Mouse (Mus musculus) kidney, adult 2 months (tissue): ENCODE data around the gene Kctd5. TPM values are rescaled to one million over a fixed set of nuclear protein-coding genes. Genes with fewer than 3 reads are reported as not detected.

Experiments
- DNase-seq: peaks from one replicate; pipeline ENCODE4 v3.0.0; 2021
- H3K27ac ChIP-seq: fragments of 200-500 bp; 2 replicates; pipeline ENCODE4 v1.5.1; 2012; ENCODE audit warnings: low read depth, low read length, control low read depth, inconsistent platforms; ENCODE audit not compliant: insufficient read depth
- H3K27me3 ChIP-seq: fragments of 200-500 bp; replicated peaks from 2 replicates; pipeline ENCODE4 v1.6.1; 2012; ENCODE audit warnings: mild to moderate bottlenecking, moderate library complexity, low read length, inconsistent platforms; ENCODE audit not compliant: control insufficient read depth, insufficient read depth
- H3K36me3 ChIP-seq: fragments of 200-500 bp; 2 replicates; pipeline ENCODE4 v1.6.1; 2012; ENCODE audit warnings: mild to moderate bottlenecking, moderate library complexity, low read length, inconsistent platforms; ENCODE audit not compliant: control insufficient read depth, insufficient read depth
- H3K4me1 ChIP-seq: fragments of 200-500 bp; 2 replicates; pipeline ENCODE4 v1.6.1; 2011; ENCODE audit warnings: low read length; ENCODE audit not compliant: control insufficient read depth, insufficient read depth
- H3K4me3 ChIP-seq: fragments of 200-500 bp; 2 replicates; pipeline ENCODE4 v1.5.1; 2011; ENCODE audit warnings: mild to moderate bottlenecking, low read depth, low read length, control low read depth; ENCODE audit not compliant: insufficient read depth
- CTCF ChIP-seq: fragments of 200-500 bp; conservative IDR thresholded peaks from 2 replicates; pipeline ENCODE4 v1.5.1; 2011; ENCODE audit warnings: low read depth, mild to moderate bottlenecking, control low read depth, low read length, moderate library complexity, mixed read lengths; ENCODE audit not compliant: insufficient read depth, insufficient read length
- POLR2A ChIP-seq: fragments of 200-500 bp; IDR thresholded peaks from one replicate; pipeline ENCODE4 v1.6.1; 2011; ENCODE audit warnings: low read depth, low read length, control low read depth
- WGBS: fragments of 180-500 bp; shearing (Covaris S2); methylation state at CpG from one replicate; pipeline ENCODE4 v1.1.7; 2018; 5-methylcytosine and 5-hydroxymethylcytosine counted together
- polyA plus RNA-seq: library from polyadenylated mRNA; depleted of rRNA; stranded (reverse); fragments of >200 nt; gene quantifications from 2 replicates; pipeline ENCODE4 v1.2.3, GENCODE M21; 2012; rRNA removed

Kctd5 gene
- polyA plus RNA-seq, 1 experiment, result 16.1 TPM

DNA sequence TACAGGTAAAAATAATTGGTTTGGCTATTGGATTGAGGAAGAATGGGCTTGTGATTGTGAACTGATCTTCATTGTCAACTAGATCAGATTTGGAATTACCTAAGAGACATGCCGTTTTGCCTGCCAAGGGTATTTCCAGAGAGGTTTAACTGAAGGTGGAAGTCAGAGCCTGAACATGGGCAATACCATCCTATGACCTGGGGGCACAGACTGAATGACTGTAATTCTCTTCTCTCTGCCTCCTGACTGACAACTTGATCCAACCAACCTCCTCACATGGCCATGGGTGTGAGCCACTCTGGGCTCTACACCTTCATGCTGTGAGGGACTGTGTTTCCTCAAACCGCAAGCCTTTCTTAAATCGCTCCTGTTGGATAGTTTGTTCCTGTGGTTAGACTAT, 68.2 kb downstream of the Kctd5 start:
- Histone ChIP-seq H3K4me3 (no peak overlapping the region), H3K36me3 (no peaks in the 10 kb centered on the region), H3K27me3 (no peaks in the 10 kb centered on the region), H3K27ac (no peak overlapping the region), H3K4me1 (no peaks in the 10 kb centered on the region)
- no peak for DNase-seq
- no peak for TF ChIP-seq POLR2A
- TF ChIP-seq CTCF, result no peak
- WGBS, result 92% methylated on average over 3 of the region's 3 CpGs

DNA sequence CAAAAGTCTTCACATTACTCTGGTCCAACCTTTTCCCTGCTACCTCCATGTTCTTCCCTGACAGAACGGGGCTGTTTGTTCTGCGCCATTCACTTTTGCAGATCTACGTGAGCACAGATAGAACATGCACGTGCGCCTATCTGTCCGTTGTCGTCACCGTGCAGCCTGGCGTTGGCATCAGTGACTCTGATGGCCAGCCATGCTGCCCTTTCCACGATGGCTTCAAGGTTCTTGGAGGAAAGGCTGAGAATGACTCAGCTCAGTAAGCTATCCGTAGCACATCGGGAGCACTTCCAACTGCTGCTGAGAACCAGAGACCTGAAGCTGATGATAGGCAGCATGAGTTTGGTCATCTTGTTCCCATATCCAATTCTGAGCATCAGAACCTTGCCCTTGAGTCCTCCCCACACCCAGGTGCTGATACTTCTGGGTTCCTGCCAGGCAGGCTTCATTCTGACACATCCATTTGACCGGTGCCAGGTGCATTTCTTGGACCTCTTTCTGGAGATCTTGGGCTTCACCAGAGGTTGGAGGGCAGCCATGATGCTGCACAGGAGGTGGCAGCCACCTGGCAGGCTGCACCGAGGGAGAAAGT, 69.1 kb downstream of the Kctd5 start:
- no peak overlapping the region for H3K27ac ChIP-seq
- DNase-seq, result no peak
- H3K4me1 ChIP-seq, result no peaks in the 10 kb centered on the region
- H3K36me3 ChIP-seq, result no peaks in the 10 kb centered on the region
- WGBS, result 91% methylated on average over 14 of the region's 14 CpGs
- H3K4me3 ChIP-seq, result no peak overlapping the region
- no peak for TF ChIP-seq POLR2A
- TF ChIP-seq CTCF, result no peak
- no peaks in the 10 kb centered on the region for H3K27me3 ChIP-seq

DNA sequence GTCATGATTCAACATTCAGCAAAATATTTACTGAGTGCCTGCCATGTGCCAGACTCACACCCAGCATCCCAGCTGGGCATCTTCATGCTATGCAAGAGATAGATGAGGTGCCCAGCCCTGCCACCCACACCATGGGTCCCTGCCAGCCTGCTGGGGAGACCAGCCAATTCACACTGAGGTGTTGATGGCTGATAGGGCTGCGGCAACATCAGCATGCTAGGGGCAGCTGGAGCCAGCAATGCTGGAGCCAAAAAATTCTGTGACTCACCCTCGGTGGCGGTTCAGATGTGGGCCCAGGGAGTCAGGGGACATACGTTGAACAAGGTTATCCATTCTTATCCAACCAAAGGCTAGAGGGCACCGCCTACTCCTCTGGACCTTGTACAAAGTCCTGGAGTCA, 72.9 kb downstream of the Kctd5 start:
- WGBS, result 35% methylated on average over 5 of the region's 5 CpGs
- DNase-seq, result no peak

DNA sequence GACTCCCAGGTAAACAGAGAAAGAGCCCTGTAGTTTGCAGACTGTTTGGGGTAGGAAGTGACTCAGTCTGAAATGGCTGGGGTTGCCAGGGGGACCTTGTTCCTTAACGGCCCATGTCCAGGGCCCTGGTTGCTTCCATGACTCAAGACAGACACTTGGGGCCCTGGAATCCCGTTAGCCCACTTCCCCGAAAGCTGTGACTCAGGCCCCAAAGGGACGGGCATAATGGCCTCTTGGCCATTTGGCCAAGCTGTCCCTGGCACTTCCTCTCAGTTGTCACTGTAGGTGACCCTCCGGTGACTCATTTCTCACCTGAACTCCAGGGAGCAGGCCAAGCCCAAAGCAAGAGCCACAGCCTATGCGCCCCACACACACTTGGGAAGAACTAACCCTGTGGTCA, 74.9 kb downstream of the Kctd5 start:
- no peaks in the 10 kb centered on the region for H3K4me1 ChIP-seq
- no peak for DNase-seq
- 52% methylated on average over 6 of the region's 6 CpGs for WGBS
- no peak overlapping the region for H3K4me3 ChIP-seq
- H3K36me3 ChIP-seq, result no peaks in the 10 kb centered on the region
- no peaks in the 10 kb centered on the region for H3K27me3 ChIP-seq
- TF ChIP-seq POLR2A (no peak), CTCF (no peak)
- no peak overlapping the region for H3K27ac ChIP-seq

More for the DNA sequence above, 72.9 kb downstream of the Kctd5 start:
- TF ChIP-seq CTCF, result no peak
- no peak for TF ChIP-seq POLR2A
- H3K27me3 ChIP-seq, result no peaks in the 10 kb centered on the region
- H3K4me1 ChIP-seq, result no peaks in the 10 kb centered on the region
- no peak overlapping the region for H3K4me3 ChIP-seq
- H3K27ac ChIP-seq, result no peak overlapping the region
- no peaks in the 10 kb centered on the region for H3K36me3 ChIP-seq

DNA sequence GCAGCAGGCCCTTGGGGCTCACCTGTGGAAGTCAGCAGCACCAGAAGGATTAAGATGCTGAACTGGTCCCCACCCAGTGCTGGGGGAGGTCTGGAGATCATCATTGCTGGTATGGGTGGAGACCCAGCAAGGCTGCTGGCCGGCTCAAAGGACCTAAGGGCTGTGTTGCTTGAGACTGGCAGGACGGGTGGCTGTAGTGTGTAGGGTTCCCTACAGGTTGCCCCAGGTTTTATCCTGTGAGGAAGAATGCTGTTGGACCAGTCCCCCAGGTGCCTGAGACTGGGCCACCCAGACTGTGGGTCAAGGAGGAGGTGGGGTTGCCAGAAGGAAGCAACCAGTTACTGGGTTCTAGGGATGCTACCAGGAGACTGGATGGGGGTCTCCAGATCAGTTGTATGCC, 75.4 kb downstream of the Kctd5 start, which contains the start of gene Prss22:
TSS of gene Prss22 (minus strand) at position 200 of the 400 bp plus-strand sequence.
- 45% methylated on average over 2 of the region's 2 CpGs for WGBS
- no peak for TF ChIP-seq CTCF
- TF ChIP-seq POLR2A, result no peak
- DNase-seq, result no peak
- Histone ChIP-seq H3K36me3 (no peaks in the 10 kb centered on the region), H3K27ac (no peak within 1 kb of the TSS), H3K27me3 (no peaks in the 10 kb centered on the region), H3K4me3 (no peak within 1 kb of the TSS), H3K4me1 (peaks cover 3% of the 10 kb centered on the region; the same call in 1 of the 2 replicates)

Other genes starting within 250 kb of the Kctd5 start
- 687 and 762 TPM in 2 replicates for gene Elob, start 244.3 kb downstream of the Kctd5 start, polyA plus RNA-seq
- gene Prss33, start 237.4 kb downstream of the Kctd5 start, polyA plus RNA-seq, result not detected in 2 replicates
- not detected in 2 replicates for gene Prss32, start 229.6 kb downstream of the Kctd5 start, polyA plus RNA-seq
- gene Prss41, start 229.3 kb downstream of the Kctd5 start, polyA plus RNA-seq, result 0.08 and 0.16 TPM in 2 replicates
- 0.14 TPM in 2 replicates for gene Prss21, start 205.4 kb downstream of the Kctd5 start, polyA plus RNA-seq
- gene Dcpp1, start 192.6 kb downstream of the Kctd5 start, polyA plus RNA-seq, result not detected in 2 replicates
- not detected in 2 replicates for gene Dcpp2, start 192.6 kb downstream of the Kctd5 start, polyA plus RNA-seq
- not detected in 2 replicates for gene Dcpp3, start 156.0 kb downstream of the Kctd5 start, polyA plus RNA-seq
- not detected in 2 replicates for gene Sbp, start 131.8 kb downstream of the Kctd5 start, polyA plus RNA-seq
- gene Sbpl, start 118.2 kb downstream of the Kctd5 start, polyA plus RNA-seq, result not detected in 2 replicates
- 0.71 and 0.95 TPM in 2 replicates for gene Prss30, start 92.9 kb downstream of the Kctd5 start, polyA plus RNA-seq
- 0.23 and 0.26 TPM in 2 replicates for gene Prss22, start 75.4 kb downstream of the Kctd5 start, polyA plus RNA-seq
- 0.16 and 0.30 TPM in 2 replicates for gene Prss27, start 35.3 kb downstream of the Kctd5 start, polyA plus RNA-seq
- gene Pdpk1, start 77.4 kb upstream of the Kctd5 start, polyA plus RNA-seq, result 17.1 and 19.4 TPM in 2 replicates
- gene Amdhd2, start 90.3 kb upstream of the Kctd5 start, polyA plus RNA-seq, result 124 and 136 TPM in 2 replicates
- gene Atp6v0c, start 96.2 kb upstream of the Kctd5 start, polyA plus RNA-seq, result 2,489 and 2,561 TPM in 2 replicates
- 14.4 and 15.0 TPM in 2 replicates for gene Tbc1d24, start 132.1 kb upstream of the Kctd5 start, polyA plus RNA-seq
- gene Ntn3, start 136.0 kb upstream of the Kctd5 start, polyA plus RNA-seq, result 0.72 and 1.2 TPM in 2 replicates
- gene Tedc2, start 147.4 kb upstream of the Kctd5 start, polyA plus RNA-seq, result 4.6 and 5.2 TPM in 2 replicates
- gene Ccnf, start 178.0 kb upstream of the Kctd5 start, polyA plus RNA-seq, result 0.56 and 0.61 TPM in 2 replicates